ENCODE assay signal across 7 mouse cellular contexts in genomic region chr7:46838104-46838671, GRCm38 (mm10). TPM values are rescaled to one million over a fixed set of nuclear protein-coding genes. Genes with fewer than 3 reads are reported as not detected.
DNase-seq lines count a peak whose midpoint lies in the region; ATAC-seq and TF ChIP-seq lines count a peak whose summit lies in the region.

No protein-coding gene starts in this region.

- TF ChIP-seq CTCF in bone marrow, adult 2 months (IDR thresholded peaks at IDR 0.05; ENCODE audit: control insufficient read depth, insufficient read depth, low read length) = no peak

- peak overlapping the region; percentile 68 for H3K27ac ChIP-seq in bone marrow, adult 2 months (ENCODE audit: control insufficient read depth, insufficient read depth, low read depth, low read length, poor library complexity)
- H3K27ac ChIP-seq in hindbrain, embryonic 13.5 days = peak overlapping the region; percentile 62
- peak overlapping the region; percentile 64 for H3K27ac ChIP-seq in limb, embryonic 10.5 days
- H3K27ac ChIP-seq in midbrain, embryonic 11.5 days (ENCODE audit: low read depth, low read length) = no peak overlapping the region
- H3K27ac ChIP-seq in stomach, embryonic 15.5 days = peak overlapping the region; percentile 70

- peak; percentile 58 for DNase-seq in ES-CJ7 (ENCODE audit: low read depth, low spot score)
- peak; percentile 48 to 70 for DNase-seq in gastrocnemius, adult 8-10 months (ENCODE audit: low spot score in 2 of 2)
- DNase-seq in limb, embryonic 10.5 days (ENCODE audit: low spot score) = peak; percentile 46
- peak; percentile 88 for DNase-seq in midbrain, embryonic 11.5 days (ENCODE audit: low spot score, missing footprints)

- TF ChIP-seq POLR2A in bone marrow, adult 2 months (IDR thresholded peaks at IDR 0.05; ENCODE audit: borderline replicate concordance, control insufficient read depth, low read depth, low read length) = no peak

- H3K9ac ChIP-seq in hindbrain, embryonic 13.5 days = no peak overlapping the region
- peak overlapping the region; percentile 37; the same call in 1 of the 2 replicates for H3K9ac ChIP-seq in midbrain, embryonic 11.5 days (ENCODE audit: low read length)
- H3K9ac ChIP-seq in stomach, embryonic 15.5 days = no peak overlapping the region

- H3K36me3 ChIP-seq in hindbrain, embryonic 13.5 days = no peaks in the 10 kb centered on the region
- H3K36me3 ChIP-seq in limb, embryonic 10.5 days = no peaks in the 10 kb centered on the region
- no peaks in the 10 kb centered on the region for H3K36me3 ChIP-seq in midbrain, embryonic 11.5 days (ENCODE audit: control insufficient read depth, insufficient read depth, low read length)
- H3K36me3 ChIP-seq in stomach, embryonic 15.5 days = no peaks in the 10 kb centered on the region

- no peak overlapping the region for H3K4me3 ChIP-seq in bone marrow, adult 2 months (replicated peaks; ENCODE audit: control insufficient read depth, low read depth, low read length)
- no peak overlapping the region for H3K4me3 ChIP-seq in hindbrain, embryonic 13.5 days
- H3K4me3 ChIP-seq in limb, embryonic 10.5 days = no peak overlapping the region; the same call in none of the 2 replicates
- no peak overlapping the region for H3K4me3 ChIP-seq in midbrain, embryonic 11.5 days (ENCODE audit: low read depth, low read length)
- H3K4me3 ChIP-seq in stomach, embryonic 15.5 days (replicated peaks) = no peak overlapping the region

- H3K9me3 ChIP-seq in hindbrain, embryonic 13.5 days = no peaks in the 10 kb centered on the region
- no peaks in the 10 kb centered on the region for H3K9me3 ChIP-seq in limb, embryonic 10.5 days (replicated peaks)
- H3K9me3 ChIP-seq in midbrain, embryonic 11.5 days (ENCODE audit: control insufficient read depth, low read length) = no peaks in the 10 kb centered on the region
- no peaks in the 10 kb centered on the region for H3K9me3 ChIP-seq in stomach, embryonic 15.5 days

- 6% methylated on average over 9 of the region's 9 CpGs for WGBS in bone marrow, adult 2 months
- 2% methylated on average over 8 of the region's 9 CpGs for WGBS in hindbrain, embryonic 13.5 days
- 2% methylated on average over 9 of the region's 9 CpGs for whole genome bisulfite sequencing in limb, embryonic 10.5 days
- 2% methylated on average over 9 of the region's 9 CpGs for WGBS in midbrain, embryonic 11.5 days
- WGBS in stomach, embryonic 15.5 days = 7% methylated on average over 7 of the region's 9 CpGs

- H3K27me3 ChIP-seq in hindbrain, embryonic 13.5 days = peaks cover 20% of the 10 kb centered on the region
- H3K27me3 ChIP-seq in limb, embryonic 10.5 days (ENCODE audit: low read depth, poor library complexity, severe bottlenecking) = peaks cover 36% of the 10 kb centered on the region
- no peaks in the 10 kb centered on the region for H3K27me3 ChIP-seq in midbrain, embryonic 11.5 days (ENCODE audit: control insufficient read depth, insufficient read depth, low read length)
- H3K27me3 ChIP-seq in stomach, embryonic 15.5 days (replicated peaks) = no peaks in the 10 kb centered on the region

- peaks cover 15% of the 10 kb centered on the region for H3K4me1 ChIP-seq in bone marrow, adult 2 months (ENCODE audit: control insufficient read depth, insufficient read depth, low read length)
- peaks cover 29% of the 10 kb centered on the region for H3K4me1 ChIP-seq in hindbrain, embryonic 13.5 days (replicated peaks)
- peaks cover 22% of the 10 kb centered on the region for H3K4me1 ChIP-seq in limb, embryonic 10.5 days
- peaks cover 10% of the 10 kb centered on the region for H3K4me1 ChIP-seq in midbrain, embryonic 11.5 days (ENCODE audit: control insufficient read depth, insufficient read depth, low read length)
- peaks cover 38% of the 10 kb centered on the region for H3K4me1 ChIP-seq in stomach, embryonic 15.5 days

- peak; percentile 36; the same call in 1 of the 2 replicates for ATAC-seq in hindbrain, embryonic 13.5 days (ENCODE audit: low FRiP score)
- peak; percentile 43; the same call in 1 of the 2 replicates for ATAC-seq in midbrain, embryonic 11.5 days (ENCODE audit: low FRiP score)
- peak; percentile 48; the same call in 1 of the 2 replicates for ATAC-seq in stomach, embryonic 15.5 days (ENCODE audit: insufficient read depth, low FRiP score, low read depth)

- no peak overlapping the region for H3K4me2 ChIP-seq in hindbrain, embryonic 13.5 days
- no peak overlapping the region; the same call in 1 of the 2 replicates for H3K4me2 ChIP-seq in midbrain, embryonic 11.5 days
- H3K4me2 ChIP-seq in stomach, embryonic 15.5 days = peak overlapping the region; percentile 45

RNA-seq across cellular contexts. Expression of gene Ldha, which starts 3.1 kb away (rescaled TPM):
- 177 and 332 TPM in 2 replicates for polyA plus RNA-seq in bone marrow, adult 2 months (2011; ENCODE audit: insufficient read depth, insufficient read length, low replicate concordance, missing spikeins)
- 1,000 to 10,000 TPM; 2,911 to 3,222 (median 3,007) TPM for total RNA-seq in gastrocnemius, adult 8-10 months (2022)
- 521 and 535 TPM in 2 replicates for polyA plus RNA-seq in hindbrain, embryonic 13.5 days (2015; fragmentation: Nextera tagmentation; extraction: Ambion mirVana)
- polyA plus RNA-seq in limb, embryonic 10.5 days (2016; fragmentation: Nextera tagmentation; extraction: Ambion mirVana) = 2,714 and 3,443 TPM in 2 replicates
- polyA plus RNA-seq in midbrain, embryonic 11.5 days (2014; fragmentation: Nextera tagmentation; extraction: Ambion mirVana) = 1,513 and 1,542 TPM in 2 replicates
- polyA plus RNA-seq in stomach, embryonic 15.5 days (2015; fragmentation: Nextera tagmentation; extraction: Ambion mirVana) = 1,836 and 1,959 TPM in 2 replicates

RNA-seq across cellular contexts. Expression of gene Ldhc, which starts 22.8 kb away (rescaled TPM):
- polyA plus RNA-seq in bone marrow, adult 2 months (2011; ENCODE audit: insufficient read depth, insufficient read length, low replicate concordance, missing spikeins) = 1.3 and 2.6 TPM in 2 replicates
- total RNA-seq in gastrocnemius, adult 8-10 months (2022) = not detected
- polyA plus RNA-seq in hindbrain, embryonic 13.5 days (2015; fragmentation: Nextera tagmentation; extraction: Ambion mirVana) = 0.26 and 0.35 TPM in 2 replicates
- polyA plus RNA-seq in limb, embryonic 10.5 days (2016; fragmentation: Nextera tagmentation; extraction: Ambion mirVana) = 0.10 and 0.13 TPM in 2 replicates
- polyA plus RNA-seq in midbrain, embryonic 11.5 days (2014; fragmentation: Nextera tagmentation; extraction: Ambion mirVana) = not detected in 2 replicates
- 0.17 TPM in 2 replicates for polyA plus RNA-seq in stomach, embryonic 15.5 days (2015; fragmentation: Nextera tagmentation; extraction: Ambion mirVana)

RNA-seq across cellular contexts. Expression of gene Gtf2h1, which starts 42.3 kb away (rescaled TPM):
- 16.0 and 20.0 TPM in 2 replicates for polyA plus RNA-seq in bone marrow, adult 2 months (2011; ENCODE audit: insufficient read depth, insufficient read length, low replicate concordance, missing spikeins)
- 10 to 100 TPM; 14.7 to 18.4 (median 16.6) TPM for total RNA-seq in gastrocnemius, adult 8-10 months (2022)
- polyA plus RNA-seq in hindbrain, embryonic 13.5 days (2015; fragmentation: Nextera tagmentation; extraction: Ambion mirVana) = 43.7 and 44.2 TPM in 2 replicates
- polyA plus RNA-seq in limb, embryonic 10.5 days (2016; fragmentation: Nextera tagmentation; extraction: Ambion mirVana) = 50.2 and 52.4 TPM in 2 replicates
- polyA plus RNA-seq in midbrain, embryonic 11.5 days (2014; fragmentation: Nextera tagmentation; extraction: Ambion mirVana) = 58.0 and 62.4 TPM in 2 replicates
- polyA plus RNA-seq in stomach, embryonic 15.5 days (2015; fragmentation: Nextera tagmentation; extraction: Ambion mirVana) = 48.6 and 52.6 TPM in 2 replicates

RNA-seq across cellular contexts. Expression of gene Hps5, which starts 42.3 kb away (rescaled TPM):
- 6.0 and 19.3 TPM in 2 replicates for polyA plus RNA-seq in bone marrow, adult 2 months (2011; ENCODE audit: insufficient read depth, insufficient read length, low replicate concordance, missing spikeins)
- 10 to 100 TPM; 12.2 to 17.4 (median 14.0) TPM for total RNA-seq in gastrocnemius, adult 8-10 months (2022)
- 15.6 and 16.3 TPM in 2 replicates for polyA plus RNA-seq in hindbrain, embryonic 13.5 days (2015; fragmentation: Nextera tagmentation; extraction: Ambion mirVana)
- 19.0 and 19.5 TPM in 2 replicates for polyA plus RNA-seq in limb, embryonic 10.5 days (2016; fragmentation: Nextera tagmentation; extraction: Ambion mirVana)
- polyA plus RNA-seq in midbrain, embryonic 11.5 days (2014; fragmentation: Nextera tagmentation; extraction: Ambion mirVana) = 16.3 and 17.9 TPM in 2 replicates
- polyA plus RNA-seq in stomach, embryonic 15.5 days (2015; fragmentation: Nextera tagmentation; extraction: Ambion mirVana) = 20.2 and 21.8 TPM in 2 replicates
